Mouse (Mus musculus) heart, embryonic 15.5 days (tissue): ENCODE results near the gene Sf3b2. TPM values are rescaled to one million over a fixed set of nuclear protein-coding genes. Genes with fewer than 3 reads are reported as not detected.
A peak's percentile ranks its signal among the peaks of the same experiment; 100 is the strongest.

Source experiments
- ATAC-seq: fragments of 200-750 bp; cut with Nextera tagmentation; replicated peaks from 2 replicates; pipeline ENCODE4 v1.8.0; 2017; ENCODE audit warnings: low read depth, moderate TSS enrichment; ENCODE audit not compliant: insufficient number of reproducible peaks, insufficient read depth, low FRiP score
- H3K27ac ChIP-seq: fragments of 300-500 bp; sonication (generic); 2 replicates; pipeline ENCODE4 v1.5.1; 2015; ENCODE audit warnings: mild to moderate bottlenecking, inconsistent platforms
- H3K27me3 ChIP-seq: fragments of 300-500 bp; sonication (generic); 2 replicates; pipeline ENCODE4 v1.6.1; 2015; ENCODE audit warnings: inconsistent platforms
- H3K36me3 ChIP-seq: fragments of 300-500 bp; sonication (generic); 2 replicates; pipeline ENCODE4 v1.6.1; 2015; ENCODE audit warnings: mild to moderate bottlenecking, inconsistent platforms
- H3K4me1 ChIP-seq: fragments of 300-500 bp; sonication (generic); replicated peaks from 2 replicates; pipeline ENCODE4 v1.6.1; 2015; ENCODE audit warnings: inconsistent platforms
- H3K4me2 ChIP-seq: fragments of 300-500 bp; sonication (generic); 2 replicates; pipeline ENCODE4 v1.6.1; 2015; ENCODE audit warnings: inconsistent platforms, mild to moderate bottlenecking, moderate library complexity
- H3K4me3 ChIP-seq: fragments of 300-500 bp; sonication (generic); 2 replicates; pipeline ENCODE4 v1.5.1; 2015; ENCODE audit warnings: mild to moderate bottlenecking, inconsistent platforms
- H3K9ac ChIP-seq: fragments of 300-500 bp; sonication (generic); 2 replicates; pipeline ENCODE4 v1.6.1; 2015; ENCODE audit warnings: mild to moderate bottlenecking, inconsistent platforms
- H3K9me3 ChIP-seq: fragments of 300-500 bp; sonication (generic); replicated peaks from 2 replicates; pipeline ENCODE4 v1.6.1; 2016; ENCODE audit warnings: inconsistent platforms
- WGBS: fragments of 180-500 bp; shearing (Covaris S2); methylation state at CpG from one replicate; pipeline ENCODE4 v1.1.7; 2015; ENCODE audit warnings: mixed read lengths; 5-methylcytosine and 5-hydroxymethylcytosine counted together
- polyA plus RNA-seq: library from polyadenylated mRNA; unstranded; fragments of >200 nt; fragmentation: Nextera tagmentation; extraction: Ambion mirVana; gene quantifications from 2 replicates; pipeline ENCODE4 v1.2.1, GENCODE M21; 2015

The Sf3b2 gene
- polyA plus RNA-seq, 1 experiment from 2014 or later, result 195 TPM

DNA sequence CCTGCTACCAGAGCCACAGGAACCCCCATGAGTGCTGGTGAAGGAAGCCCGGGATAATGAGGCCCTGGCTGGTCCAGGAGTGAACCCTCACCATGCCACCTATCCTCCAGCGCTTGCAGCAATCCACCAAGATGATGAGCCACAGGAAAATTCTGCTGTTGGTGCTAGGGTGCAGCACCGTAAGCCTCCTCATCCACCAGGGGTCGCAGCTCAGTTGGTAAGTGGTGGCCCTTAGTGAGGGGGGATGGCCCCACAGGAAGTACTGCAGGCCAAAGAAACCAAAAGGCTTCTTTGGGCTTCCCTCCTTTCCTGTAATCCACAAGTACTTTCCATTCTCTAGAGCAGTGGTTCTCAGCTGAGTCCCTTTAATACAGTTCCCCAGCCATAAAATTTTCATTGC is 7.2 kb upstream of the Sf3b2 start:
- H3K9me3 ChIP-seq, result no peaks in the 10 kb centered on the region
- H3K9ac ChIP-seq, result no peak overlapping the region
- H3K4me3 ChIP-seq, result no peak overlapping the region
- peaks cover 24% of the 10 kb centered on the region for H3K4me1 ChIP-seq
- 18% methylated on average over 4 of the region's 4 CpGs for WGBS
- ATAC-seq, result no peak
- no peak overlapping the region for H3K4me2 ChIP-seq
- peaks cover 12% of the 10 kb centered on the region for H3K27me3 ChIP-seq
- no peak overlapping the region for H3K27ac ChIP-seq
- no peaks in the 10 kb centered on the region for H3K36me3 ChIP-seq

DNA sequence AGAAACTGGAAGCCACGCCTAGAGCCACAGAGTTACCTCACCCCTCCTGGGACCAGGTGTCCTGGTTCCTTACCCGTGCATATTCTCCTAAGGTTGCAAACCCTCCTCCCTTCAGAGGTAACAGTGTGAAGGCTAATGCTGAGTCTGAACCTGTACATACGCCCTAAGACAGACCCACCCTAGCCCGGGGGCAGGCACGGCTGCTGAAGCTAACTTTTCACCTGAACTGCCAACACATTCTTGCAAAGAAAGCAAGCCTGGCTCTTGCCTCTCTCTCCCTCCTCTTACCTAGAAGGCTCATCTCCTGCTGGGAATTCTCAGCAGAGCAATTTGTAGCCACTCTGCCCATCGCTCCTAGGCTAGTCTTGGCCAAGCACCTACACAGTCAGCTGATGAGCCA is 5.3 kb upstream of the Sf3b2 start:
- Histone ChIP-seq H3K27me3 (no peaks in the 10 kb centered on the region), H3K4me1 (peaks cover 31% of the 10 kb centered on the region), H3K9ac (no peak overlapping the region), H3K4me2 (no peak overlapping the region), H3K9me3 (no peaks in the 10 kb centered on the region), H3K27ac (no peak overlapping the region), H3K36me3 (no peaks in the 10 kb centered on the region), H3K4me3 (no peak overlapping the region)
- WGBS, result 75% methylated on average over 6 of the region's 6 CpGs
- ATAC-seq, result no peak

DNA sequence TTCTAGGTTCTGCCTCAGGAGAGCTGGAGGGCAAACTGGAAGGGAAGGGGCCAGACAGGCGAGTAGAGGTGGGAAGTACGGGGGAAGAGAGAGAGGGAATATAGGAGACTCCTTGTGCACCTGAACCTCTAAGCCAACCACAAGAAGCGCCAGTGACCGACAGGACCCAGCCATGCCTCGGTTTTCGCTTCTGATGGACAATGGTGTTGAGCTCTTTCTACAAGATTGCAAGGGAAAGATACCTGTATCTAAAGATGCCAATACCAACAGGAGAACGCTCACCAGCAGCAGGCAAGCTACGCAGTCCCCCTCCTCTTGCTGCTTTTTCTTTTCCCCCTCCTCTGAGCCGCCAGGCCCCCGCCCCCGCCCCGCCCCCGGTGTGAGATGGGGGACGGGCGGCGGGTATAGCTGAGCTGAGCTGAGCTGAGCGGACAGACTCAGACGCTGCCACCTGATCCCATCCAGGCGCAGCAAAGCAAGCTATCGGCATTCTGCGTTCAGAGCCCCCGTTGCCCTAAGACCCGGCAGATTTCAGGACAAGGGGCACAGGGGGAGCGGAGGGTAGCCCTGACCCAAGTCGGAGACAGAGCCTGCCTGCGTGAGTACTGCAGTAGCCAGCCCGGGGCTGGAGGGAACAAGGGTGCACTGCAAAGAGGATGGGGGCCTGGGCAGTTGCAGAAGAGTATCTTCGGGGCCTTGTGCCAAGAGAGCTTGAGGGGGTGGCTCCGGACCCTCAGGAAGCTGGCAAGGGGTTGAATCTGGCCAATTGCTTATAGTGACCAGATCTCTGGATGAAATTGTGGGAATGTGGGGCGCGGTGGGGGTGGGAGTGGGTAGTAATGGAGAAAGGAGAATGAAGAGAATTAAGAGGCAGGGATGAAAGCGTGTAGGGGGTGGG is 2.9 kb upstream of the Sf3b2 start, which contains the start of gene Gal3st3:
Gene Gal3st3, plus strand, starts transcription at position 429 of the 898 bp plus-strand sequence.
- WGBS, result 8% methylated on average over 32 of the region's 32 CpGs
- Histone ChIP-seq H3K9me3 (no peaks in the 10 kb centered on the region), H3K27me3 (no peaks in the 10 kb centered on the region), H3K4me2 (peak within 1 kb of the TSS; percentile 86), H3K4me3 (peak within 1 kb of the TSS; percentile 55), H3K27ac (peak within 1 kb of the TSS; percentile 61), H3K36me3 (peaks cover 7% of the 10 kb centered on the region), H3K4me1 (peaks cover 43% of the 10 kb centered on the region), H3K9ac (peak within 1 kb of the TSS; percentile 66)
- ATAC-seq, result no peak

DNA sequence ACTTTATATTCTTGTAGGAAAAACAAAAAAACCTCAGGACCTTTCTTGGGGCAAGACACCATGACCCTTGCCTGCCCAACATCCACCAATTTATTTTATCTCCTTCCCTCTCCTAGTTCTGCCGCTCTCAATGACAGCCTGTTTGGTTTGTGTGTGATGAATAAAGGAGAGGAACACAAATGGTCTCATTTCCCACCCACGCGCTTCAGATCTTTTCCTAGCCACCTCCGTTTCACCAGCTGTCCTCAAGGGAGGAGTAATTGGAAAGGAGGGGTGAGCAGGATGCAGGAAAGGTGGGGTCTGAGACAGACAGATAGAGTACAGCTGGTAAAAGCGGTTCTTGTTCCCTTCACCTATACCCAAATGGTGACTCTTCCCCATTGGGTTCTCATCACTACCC is 1.4 kb upstream of the Sf3b2 start:
- WGBS, result 62% methylated on average over 5 of the region's 5 CpGs

DNA sequence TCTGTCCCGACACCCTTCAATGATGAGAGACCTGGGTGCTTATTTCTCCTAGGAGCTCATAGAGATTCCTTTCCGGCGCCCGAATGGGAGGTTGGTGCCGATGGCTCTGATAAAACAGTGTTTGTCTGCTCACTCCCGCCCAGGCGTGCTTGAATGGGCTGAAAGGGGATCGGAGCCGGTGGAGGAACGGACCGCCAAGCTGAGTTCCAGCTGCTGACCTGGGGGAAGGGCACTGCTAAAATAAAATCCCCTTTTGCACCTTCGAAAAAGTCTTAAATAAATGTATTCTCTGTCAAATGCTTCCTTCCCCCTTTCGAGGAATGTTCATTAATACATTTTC is 451 bp upstream of the Sf3b2 start:
- ATAC-seq, result no peak
- Histone ChIP-seq H3K27me3 (no peaks in the 10 kb centered on the region), H3K27ac (peak overlapping the region; percentile 90), H3K4me2 (peak overlapping the region; percentile 85), H3K9me3 (no peaks in the 10 kb centered on the region), H3K4me1 (peaks cover 46% of the 10 kb centered on the region), H3K36me3 (peaks cover 29% of the 10 kb centered on the region), H3K4me3 (peak overlapping the region; percentile 95), H3K9ac (peak overlapping the region; percentile 74)
- 5% methylated on average over 13 of the region's 13 CpGs for WGBS

More for the DNA sequence above, 1.4 kb upstream of the Sf3b2 start:
- Histone ChIP-seq H3K9me3 (no peaks in the 10 kb centered on the region), H3K36me3 (peaks cover 20% of the 10 kb centered on the region), H3K4me1 (peaks cover 46% of the 10 kb centered on the region), H3K27ac (no peak overlapping the region), H3K27me3 (no peaks in the 10 kb centered on the region), H3K4me2 (no peak overlapping the region), H3K4me3 (0 out of 2 replicates have a peak overlapping the region, but pooled peaks have one; percentile 95), H3K9ac (no peak overlapping the region)
- ATAC-seq, result no peak

DNA sequence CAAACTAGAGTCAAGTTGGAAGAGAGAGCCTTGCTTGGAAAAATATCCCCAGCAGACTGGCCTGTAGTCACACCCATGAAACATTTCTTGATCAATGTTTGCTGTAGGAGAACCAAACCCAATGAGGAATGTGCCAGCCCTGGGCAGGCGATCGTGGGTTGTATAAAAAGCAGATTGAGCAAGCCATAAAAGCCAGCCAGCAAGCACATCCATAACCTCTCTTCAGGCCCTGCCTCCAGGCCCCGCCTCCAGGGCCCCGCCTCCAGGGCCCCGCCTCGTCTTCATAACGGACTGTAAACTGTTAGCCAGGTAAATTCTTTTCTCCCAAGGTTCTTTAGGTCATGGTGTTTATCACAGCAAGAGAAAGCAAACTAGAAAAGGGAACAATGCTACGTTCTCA is 16.9 kb downstream of the Sf3b2 start:
- no peak for ATAC-seq
- Histone ChIP-seq H3K4me2 (no peak overlapping the region), H3K4me1 (peaks cover 14% of the 10 kb centered on the region), H3K36me3 (peaks cover 79% of the 10 kb centered on the region), H3K27me3 (no peaks in the 10 kb centered on the region), H3K27ac (no peak overlapping the region), H3K9ac (no peak overlapping the region), H3K4me3 (no peak overlapping the region), H3K9me3 (no peaks in the 10 kb centered on the region)
- WGBS, result 87% methylated on average over 8 of the region's 8 CpGs

DNA sequence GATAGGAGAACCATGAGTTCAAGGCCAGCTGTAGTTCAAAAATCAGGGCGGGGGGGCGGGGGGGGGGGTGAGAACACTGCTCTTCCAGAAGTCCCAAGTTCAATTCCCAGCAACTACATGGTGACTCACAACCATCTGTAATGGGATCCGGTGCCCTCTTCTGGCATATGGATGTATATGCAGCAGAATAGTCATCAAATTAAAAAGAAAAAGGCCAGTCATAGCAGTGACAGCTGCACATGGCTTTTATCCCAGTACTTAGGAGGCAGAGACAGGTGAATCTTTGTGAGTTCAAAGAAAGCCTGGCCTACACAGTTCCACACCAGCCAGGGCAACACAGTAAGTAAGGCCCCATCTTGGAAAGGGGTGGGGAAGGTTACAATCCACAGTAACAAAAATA is 18.1 kb downstream of the Sf3b2 start:
- Histone ChIP-seq H3K9ac (no peak overlapping the region), H3K27me3 (no peaks in the 10 kb centered on the region), H3K9me3 (no peaks in the 10 kb centered on the region), H3K4me1 (peaks cover 17% of the 10 kb centered on the region), H3K36me3 (peaks cover 68% of the 10 kb centered on the region), H3K4me3 (no peak overlapping the region), H3K4me2 (no peak overlapping the region), H3K27ac (no peak overlapping the region)
- ATAC-seq, result no peak
- 86% methylated on average over 3 of the region's 3 CpGs for WGBS

DNA sequence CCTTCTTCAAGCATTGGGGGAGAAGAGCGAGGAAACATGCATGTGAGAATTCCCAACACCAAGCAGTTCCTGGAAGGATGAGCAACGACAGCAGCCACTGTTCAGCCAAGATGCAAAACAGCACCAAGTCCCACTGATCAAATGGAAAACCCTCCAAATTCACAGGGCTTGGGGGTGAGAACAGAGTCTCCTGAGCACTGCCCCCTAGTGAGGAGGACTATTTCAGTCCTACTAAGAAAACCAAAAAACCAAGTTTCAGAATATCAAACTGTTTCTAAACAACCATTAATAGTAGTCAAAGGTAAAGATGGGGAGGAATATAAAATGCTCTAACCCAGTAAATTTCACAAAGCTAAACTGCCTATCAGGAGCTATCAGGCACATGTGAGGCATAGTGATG is 18.7 kb downstream of the Sf3b2 start:
- Histone ChIP-seq H3K9me3 (no peaks in the 10 kb centered on the region), H3K9ac (no peak overlapping the region), H3K36me3 (peaks cover 63% of the 10 kb centered on the region), H3K4me2 (no peak overlapping the region), H3K4me3 (no peak overlapping the region), H3K27ac (no peak overlapping the region), H3K27me3 (no peaks in the 10 kb centered on the region), H3K4me1 (peaks cover 23% of the 10 kb centered on the region)
- WGBS, result 82% methylated on average over 2 of the region's 2 CpGs
- ATAC-seq, result no peak

DNA sequence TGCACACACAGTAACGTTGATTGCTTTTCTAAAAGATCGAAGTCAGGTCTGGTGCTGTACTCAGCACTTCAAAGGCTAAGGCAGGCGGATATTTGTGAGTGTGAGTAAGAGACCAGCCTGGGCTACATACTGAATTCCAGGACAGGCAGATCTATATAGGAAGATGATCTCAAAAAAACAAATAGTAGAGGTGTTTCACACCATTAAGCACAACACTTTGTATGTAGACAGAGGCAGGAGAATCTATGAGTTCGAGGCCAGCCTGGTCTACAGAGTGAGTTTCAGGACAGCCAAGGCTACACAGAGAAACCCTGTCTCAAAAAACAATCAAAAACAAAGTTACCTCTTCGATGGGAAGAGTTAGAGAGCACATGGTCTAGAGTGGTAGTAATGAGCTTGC is 19.5 kb downstream of the Sf3b2 start:
- WGBS, result 92% methylated on average over 5 of the region's 5 CpGs
- Histone ChIP-seq H3K27me3 (no peaks in the 10 kb centered on the region), H3K4me3 (no peak overlapping the region), H3K9me3 (no peaks in the 10 kb centered on the region), H3K4me1 (peaks cover 28% of the 10 kb centered on the region), H3K4me2 (no peak overlapping the region), H3K9ac (no peak overlapping the region), H3K36me3 (peaks cover 57% of the 10 kb centered on the region), H3K27ac (no peak overlapping the region)
- ATAC-seq, result no peak

DNA sequence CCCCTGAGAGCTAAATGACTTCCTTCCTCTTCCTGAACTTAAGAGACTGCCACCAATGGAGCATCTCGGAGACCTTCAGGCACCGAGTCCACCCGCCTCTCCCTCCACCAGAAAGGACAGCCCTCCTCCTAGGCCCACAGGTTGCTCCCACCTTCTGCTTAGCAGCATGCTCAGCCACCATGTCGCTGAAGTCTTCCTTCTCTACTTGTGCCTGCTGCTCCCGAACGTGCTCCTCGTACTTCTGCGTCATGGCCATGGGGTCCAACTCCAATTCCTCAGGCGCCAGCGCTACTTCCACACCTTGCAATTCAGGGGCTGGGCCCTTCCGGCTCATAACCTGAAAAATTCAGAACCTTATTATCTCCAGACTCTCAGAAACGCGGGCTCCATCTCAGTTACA is 20.6 kb downstream of the Sf3b2 start:
- no peak overlapping the region for H3K9ac ChIP-seq
- H3K36me3 ChIP-seq, result peaks cover 53% of the 10 kb centered on the region
- peaks cover 37% of the 10 kb centered on the region for H3K4me1 ChIP-seq
- H3K27me3 ChIP-seq, result no peaks in the 10 kb centered on the region
- H3K4me2 ChIP-seq, result no peak overlapping the region
- no peak for ATAC-seq
- peak overlapping the region; percentile 93 for H3K27ac ChIP-seq
- no peak overlapping the region for H3K4me3 ChIP-seq
- no peaks in the 10 kb centered on the region for H3K9me3 ChIP-seq
- WGBS, result 84% methylated on average over 13 of the region's 13 CpGs

DNA sequence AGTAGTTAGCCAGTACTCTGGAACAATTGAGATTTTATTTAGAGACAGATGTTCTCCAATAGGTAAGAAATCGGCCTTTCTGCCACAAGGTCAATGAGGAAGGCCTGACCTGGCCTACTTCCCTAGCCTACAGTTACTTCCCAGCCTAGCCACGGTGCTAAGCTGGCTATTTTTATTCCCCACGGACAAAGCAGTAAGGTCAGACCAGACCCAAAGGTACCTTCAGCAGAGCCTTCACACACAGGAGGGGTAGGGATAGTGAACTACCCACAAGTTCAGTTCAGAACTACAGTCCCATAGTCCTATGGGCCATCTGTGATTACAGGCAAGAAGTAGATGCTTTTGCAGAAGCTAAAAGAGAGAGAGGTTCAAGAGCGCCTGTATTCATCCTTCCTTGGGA is 21.3 kb downstream of the Sf3b2 start:
- peak overlapping the region; percentile 93 for H3K27ac ChIP-seq
- no peak overlapping the region for H3K4me3 ChIP-seq
- WGBS, result 42% methylated on average over 4 of the region's 4 CpGs
- peak overlapping the region; percentile 93; the same call in 1 of the 2 replicates for H3K4me2 ChIP-seq
- peaks cover 42% of the 10 kb centered on the region for H3K4me1 ChIP-seq
- 0 out of 2 replicates have a peak overlapping the region, but pooled peaks have one; percentile 96 for H3K9ac ChIP-seq
- H3K9me3 ChIP-seq, result no peaks in the 10 kb centered on the region
- H3K27me3 ChIP-seq, result no peaks in the 10 kb centered on the region
- no peak for ATAC-seq
- peaks cover 46% of the 10 kb centered on the region for H3K36me3 ChIP-seq
